Mouse (Mus musculus) retina, postnatal 7 days (tissue): ENCODE results near the gene Gpr25.

Experiments used
- DNase-seq: peaks from one replicate; pipeline ENCODE4 v3.0.0-alpha.2; 2012; ENCODE audit warnings: low read depth, low spot score

Gpr25 gene

DNA sequence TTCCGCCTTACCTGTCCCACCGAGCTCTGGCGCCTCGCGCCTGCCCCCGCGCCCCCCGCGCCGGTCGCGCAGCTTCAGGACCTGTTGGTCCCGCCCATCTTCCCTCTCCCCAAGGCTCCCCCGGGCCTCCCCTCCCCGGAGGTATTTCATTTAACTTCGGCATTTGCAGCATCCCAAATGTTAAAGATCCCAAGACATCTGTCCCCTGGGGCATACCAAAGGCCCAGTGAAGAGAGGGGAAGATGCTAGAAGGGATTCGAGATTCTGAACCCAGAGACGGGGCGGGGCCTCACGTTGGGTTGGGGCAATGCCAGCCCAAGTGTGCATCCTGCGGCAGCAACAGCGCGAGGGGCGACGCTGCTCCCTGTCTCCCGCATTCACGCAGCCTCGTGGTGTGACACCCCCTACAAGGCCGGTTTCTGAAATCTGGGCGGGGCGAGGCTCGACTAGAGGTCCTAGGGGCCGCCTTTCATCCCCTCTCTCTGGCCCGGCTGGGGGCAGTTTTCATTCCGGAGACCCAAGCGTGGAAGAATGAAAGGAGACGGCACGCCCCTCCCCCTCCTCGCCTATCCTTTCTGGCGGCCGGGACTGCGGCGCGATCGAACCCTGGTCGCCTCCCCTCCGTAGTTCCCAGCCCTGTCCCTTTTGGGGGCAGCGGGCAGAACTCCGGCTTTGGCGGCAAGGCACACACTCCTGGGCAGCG lies 26.6 kb downstream of the Gpr25 start, which contains the start of gene Inava:
Inava (minus strand) TSS at position 373 of the 703 bp plus-strand sequence.
- peak; percentile 24 for DNase-seq

DNA sequence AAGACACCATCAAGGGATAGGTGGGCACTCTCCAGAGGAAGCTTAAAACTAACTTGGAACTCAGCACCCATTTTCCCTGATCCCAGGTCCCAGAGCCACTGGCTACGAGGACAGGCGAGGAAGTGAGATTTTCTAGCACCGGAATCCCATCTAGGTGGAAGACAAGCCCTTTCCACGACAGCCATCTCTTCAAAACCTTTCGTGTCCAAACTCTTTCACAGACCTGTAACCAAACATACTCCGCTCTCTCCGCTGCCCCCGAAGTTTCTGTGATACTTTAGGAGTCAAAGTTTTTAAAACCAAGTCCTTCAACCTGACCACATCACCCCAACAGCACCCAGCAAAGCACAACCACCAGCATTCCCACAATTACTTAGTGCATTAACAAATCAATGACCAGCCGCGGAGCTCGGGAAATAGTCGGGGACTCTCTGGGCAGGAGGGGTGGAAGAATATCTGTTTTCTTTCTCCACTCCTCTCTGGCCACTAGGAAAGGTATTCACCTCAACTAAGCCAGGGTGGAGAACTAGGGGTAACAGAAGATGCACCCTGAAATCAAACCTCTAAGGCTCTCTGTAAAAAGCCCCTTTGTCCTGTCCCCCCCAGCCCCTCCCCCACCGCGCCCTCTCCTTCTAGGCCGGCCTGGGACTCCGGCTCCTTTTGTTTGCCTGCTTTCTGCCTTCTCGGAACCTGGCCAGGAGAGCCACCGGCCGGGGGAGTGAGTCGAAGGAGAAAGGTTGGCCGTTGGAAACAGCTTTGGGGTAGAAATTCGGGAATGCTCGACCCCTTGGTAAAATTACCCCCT lies 27.5 kb downstream of the Gpr25 start:
- no peak for DNase-seq

DNA sequence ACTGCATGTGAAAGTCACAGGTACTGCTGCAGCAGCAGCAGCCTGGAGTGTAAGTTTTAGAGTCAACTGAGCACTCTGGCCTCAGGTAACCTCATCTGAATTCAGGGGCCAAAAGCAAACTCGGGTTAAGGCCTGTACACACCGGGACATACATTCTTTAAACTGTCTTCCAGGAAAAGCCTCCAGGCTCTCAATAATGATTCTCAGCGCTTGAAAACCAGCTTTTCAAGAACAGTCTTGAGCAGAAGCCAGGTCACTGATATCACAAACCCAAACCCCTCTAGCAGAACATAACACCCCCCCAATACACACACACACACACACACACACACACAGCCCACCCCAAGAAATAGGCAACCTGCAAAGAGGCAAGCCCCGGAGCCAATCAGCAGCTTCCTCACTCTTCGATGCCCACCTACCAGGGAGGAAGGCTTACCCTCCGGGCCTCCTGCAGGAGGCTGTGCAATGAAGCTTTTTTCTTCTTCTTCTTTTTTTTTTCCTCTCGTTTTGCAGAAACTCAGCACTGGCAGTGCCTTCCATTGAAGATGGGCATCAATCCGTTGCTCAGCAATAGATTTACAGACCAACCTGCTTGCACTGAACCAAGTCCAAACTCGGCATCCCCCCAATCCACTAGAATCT lies 28.3 kb downstream of the Gpr25 start:
- no peak for DNase-seq

DNA sequence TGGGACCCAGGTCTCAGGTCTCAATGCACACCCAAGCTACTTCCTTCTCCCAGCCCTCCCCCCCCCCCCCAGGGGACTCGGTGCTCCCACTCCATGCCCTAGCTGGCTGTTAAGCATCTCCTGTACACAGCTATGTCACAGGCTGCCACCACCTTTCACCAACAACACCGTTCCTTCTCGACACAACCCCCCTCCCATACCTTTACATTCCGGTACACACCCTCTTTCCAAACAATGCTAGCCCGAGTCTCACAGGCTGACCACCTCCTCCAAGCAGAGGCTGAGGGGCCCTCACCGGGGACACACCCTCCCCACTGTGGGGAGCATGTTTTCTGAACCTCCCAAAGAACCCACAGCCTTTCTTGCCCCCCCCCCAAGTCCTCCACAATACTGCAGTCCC lies 29.1 kb downstream of the Gpr25 start:
- DNase-seq: no peak

DNA sequence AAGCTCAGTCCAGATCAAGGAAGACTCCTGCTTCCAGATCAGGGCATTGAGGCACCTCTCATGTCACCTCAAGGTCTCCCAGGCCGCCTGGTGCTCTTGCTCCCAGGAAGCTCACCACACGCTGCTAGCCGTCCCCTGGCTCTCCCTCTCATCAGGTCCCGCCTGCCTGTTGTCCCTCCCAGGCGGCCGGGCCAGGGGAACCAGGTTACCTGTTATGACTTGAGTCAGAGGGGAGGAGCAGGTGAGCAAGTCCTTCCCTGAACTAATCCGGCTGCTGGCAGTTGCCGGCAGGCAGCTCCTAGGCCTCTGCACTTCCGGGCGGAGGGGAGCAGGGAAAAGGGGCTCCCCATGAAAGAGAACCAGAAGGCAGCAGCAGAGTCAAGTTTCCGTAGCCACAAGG lies 30.5 kb downstream of the Gpr25 start:
- no peak for DNase-seq

DNA sequence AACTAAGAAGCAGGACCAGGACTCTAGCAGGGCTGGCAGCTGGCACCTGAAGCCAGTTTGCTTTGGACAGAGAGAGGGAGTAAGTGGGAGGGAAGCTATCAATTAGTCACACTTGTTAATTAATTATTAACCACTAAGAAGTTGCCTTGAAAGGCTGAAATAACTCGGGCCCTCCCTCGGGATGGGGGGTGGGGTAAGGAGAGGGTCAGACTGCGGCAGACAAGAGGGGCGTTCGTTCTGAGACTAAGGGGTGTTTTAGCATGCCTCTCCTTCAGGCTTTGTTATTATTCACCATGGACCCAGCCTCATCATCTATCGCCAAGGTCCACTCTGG lies 31.7 kb downstream of the Gpr25 start:
- DNase-seq: no peak

DNA sequence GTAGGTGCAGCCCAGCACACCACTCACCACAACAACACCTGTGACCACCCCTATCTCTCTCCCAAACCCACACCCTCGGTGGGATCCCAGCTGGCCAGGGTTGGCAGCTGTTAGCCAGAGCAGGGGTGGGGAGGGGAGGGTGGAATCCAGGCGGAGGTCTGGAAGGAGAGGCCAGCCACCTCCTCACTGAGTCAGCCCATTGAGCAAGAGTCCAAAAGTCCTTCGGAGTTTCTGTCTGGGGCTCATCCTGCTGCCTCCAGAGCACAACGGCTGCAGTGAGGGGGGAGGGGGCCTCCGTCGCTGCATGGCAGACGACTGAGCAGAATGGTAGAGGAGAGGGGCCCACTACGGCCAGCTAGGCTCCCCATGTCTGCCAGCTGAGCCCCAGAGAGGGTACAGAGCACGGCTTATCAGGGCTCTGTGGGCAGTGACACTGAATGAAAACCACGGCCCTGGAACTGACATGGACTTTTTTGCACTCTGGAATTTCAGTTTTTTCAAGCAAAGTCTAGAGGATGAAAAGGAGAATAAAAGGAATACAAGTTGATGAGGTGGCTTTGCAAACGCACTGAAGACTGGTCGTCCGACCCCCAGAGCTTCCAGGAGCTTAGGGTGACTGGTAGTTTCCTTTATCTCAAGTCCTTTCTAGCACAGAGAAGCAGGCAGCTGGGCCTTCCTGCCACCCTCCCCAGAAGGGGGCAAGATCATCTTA lies 32.2 kb downstream of the Gpr25 start:
- DNase-seq: no peak

DNA sequence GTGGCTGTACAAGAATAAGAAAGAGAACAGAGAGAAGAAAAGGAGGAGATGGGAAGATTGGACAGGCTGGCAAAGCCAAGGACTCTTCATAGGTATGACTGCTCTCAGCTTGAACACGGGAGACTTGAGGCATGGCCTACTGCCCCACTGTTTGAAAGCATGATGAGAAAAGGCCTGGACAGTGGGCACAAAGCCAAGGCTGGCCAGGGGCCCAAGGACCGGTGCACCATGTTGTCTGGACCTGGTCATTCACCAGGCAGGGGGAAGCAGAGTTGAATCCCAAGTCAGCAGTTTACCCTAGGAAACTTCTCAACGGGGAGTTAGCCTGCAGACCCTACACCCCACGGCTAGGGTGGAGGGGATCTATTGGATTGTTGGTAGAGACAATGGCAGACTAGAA lies 32.8 kb downstream of the Gpr25 start:
- no peak for DNase-seq

DNA sequence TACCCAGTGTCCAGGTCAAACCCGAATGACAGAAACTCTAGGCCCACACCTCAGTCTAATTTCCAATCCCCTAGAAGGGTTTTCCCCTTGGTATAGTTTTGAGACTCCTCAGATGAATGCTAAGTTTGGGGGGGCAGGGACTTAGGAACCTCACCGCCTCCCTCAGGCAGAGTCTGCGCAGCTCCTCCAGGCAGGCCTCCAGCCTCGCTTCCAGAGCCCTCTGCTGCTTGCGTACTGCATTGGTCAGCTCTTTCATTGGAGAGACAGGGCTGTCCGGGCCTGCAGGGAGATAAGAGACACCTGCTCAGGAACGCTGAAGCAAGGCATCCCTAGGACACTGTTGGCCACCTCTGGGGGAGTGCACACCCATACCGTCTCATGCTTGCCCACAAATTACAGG lies 34.0 kb downstream of the Gpr25 start:
- DNase-seq: no peak

DNA sequence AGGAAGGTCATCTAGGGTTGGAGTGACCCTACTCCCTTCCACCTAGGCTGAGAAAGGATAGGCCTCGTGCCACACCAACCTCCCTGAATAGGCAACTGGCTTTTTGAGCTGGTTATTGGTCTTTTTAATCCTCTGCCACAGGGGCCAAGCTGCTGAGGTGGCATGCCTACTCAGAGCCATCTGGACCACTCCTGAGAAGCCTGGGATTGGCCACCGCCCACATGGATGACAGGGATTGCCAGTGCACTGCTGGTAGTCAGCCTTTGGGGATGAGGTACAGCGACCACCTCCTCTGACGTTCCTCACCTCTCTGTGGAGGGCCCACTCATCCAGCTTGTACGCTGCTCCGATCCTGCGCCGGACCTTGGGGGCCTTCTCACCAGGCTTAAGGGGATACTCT lies 34.8 kb downstream of the Gpr25 start:
- no peak for DNase-seq

DNA sequence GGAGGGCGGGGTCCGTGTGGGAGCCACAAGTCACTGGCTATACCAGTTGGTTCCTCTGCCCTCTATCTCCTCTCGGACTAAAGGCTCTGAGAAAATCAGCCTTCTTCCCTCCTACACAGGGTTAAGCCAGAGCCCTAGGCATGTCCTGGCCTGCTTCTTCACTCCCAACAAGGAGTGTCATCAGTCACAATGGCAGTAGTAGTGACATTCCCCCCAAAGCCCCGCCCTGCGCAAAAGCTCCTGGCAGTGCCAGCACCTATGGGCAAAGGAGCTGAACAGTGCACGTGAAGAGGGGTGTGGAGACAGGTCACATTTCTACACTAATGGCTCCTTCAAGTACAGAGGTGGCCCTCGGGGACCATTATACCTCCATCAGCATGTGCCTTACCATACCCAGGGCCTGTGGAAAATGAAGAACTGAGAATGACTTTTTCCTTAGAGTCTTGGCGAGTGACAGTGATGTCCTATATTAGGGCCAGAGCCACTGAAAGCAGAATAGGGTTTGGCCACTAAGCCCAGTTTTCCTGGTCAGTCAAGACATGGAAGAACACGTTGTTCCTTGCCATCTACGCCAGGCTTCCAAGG lies 36.8 kb downstream of the Gpr25 start:
- no peak for DNase-seq

DNA sequence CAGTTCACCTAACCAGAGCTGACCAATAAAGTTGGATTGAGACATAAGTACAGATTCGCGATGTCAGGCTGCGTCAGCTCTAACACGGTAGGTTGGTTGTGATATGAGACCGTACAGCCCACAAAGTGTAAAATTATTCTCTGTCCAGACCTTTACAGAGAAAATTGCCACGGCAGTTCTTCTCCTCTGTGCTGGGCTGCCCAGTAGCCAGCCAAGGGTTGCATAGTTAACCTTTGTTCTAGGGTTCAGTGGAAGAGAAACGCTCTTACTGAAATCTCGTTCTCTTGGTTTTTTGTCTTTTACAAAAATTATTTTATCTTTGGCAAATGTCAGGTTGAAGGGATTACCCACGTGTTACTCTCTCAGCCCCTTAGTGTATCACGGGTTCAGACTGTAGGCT lies 38.3 kb downstream of the Gpr25 start:
- no peak for DNase-seq

DNA sequence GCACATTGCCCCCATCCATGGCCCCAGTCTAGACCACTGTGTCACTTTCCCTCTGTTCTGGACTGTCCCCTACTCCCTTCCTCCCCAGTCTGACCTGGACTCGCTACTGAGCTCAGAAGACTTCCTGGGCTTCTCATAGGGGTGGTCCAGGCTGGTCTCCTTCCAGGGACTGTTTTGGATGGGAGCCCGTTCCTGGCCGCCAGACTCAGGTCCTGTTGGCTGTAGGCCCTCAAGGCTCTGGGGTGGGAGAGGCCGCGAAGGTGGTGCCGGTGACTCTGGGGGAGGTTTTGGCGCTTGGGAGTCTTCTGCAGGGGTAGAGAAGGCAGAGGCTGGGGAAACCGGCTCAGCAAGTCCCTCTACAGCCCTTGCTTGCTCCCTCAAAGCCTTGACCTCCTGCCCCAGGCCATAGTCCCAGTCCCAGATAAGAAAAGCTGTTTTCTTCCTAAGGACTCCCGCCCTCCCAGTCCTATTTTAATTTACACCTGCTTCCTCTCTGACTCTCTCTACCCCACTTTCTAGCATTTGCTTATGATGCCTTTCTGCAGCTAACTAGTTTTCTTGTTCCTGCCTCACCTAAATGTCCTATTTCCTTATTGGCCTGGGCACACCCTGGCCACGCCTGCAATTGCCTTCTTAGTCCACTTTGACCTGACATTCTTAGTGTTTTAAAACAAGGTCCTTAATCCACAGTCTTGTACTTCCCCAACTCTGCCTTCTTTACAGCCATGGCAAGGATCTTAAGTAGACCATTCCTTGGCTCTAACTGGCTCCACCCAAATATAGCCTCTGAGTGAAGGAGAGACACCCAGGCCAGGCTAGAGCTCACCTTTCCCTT lies 40.4 kb downstream of the Gpr25 start:
- no peak for DNase-seq

DNA sequence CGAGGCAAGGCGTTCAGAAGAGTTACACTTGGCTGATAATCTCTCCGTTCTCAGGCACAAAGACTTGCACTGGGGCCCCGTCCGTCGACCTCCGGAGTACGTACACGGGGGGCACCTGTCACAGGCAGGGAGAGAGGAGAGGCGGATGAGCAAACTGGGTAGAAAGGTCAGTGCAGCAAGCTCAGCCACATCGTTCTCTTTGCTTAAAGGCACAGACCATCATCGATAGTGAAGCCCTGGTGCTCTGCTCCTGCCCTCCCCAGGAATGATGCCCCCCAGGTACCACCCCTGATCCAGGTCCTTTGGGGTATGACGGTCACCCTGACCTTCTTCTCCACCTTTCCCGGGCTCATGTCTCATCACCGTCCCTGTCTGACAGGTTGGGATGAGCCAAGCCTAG lies 46.4 kb downstream of the Gpr25 start:
- no peak for DNase-seq

DNA sequence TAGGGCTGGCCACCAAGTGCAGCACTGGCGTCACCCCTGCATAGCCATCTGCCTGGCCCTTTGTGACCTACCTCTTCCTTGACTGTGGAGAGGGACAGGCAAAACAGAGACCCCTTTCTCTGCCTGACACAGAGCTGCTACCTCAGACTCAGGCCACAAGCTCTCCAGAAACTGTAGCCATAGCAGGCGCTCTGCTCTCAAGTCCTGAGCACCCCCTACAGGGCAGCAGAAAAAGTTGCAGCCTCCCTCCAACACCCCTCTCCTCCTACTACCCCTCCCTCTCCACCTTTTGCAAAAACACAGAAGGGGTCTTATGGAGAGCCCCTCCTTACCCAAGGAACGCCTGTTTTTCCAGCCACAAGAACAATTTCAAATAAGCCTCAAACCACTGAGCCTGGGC lies 47.9 kb downstream of the Gpr25 start, which contains the start of gene Mroh3:
Mroh3 (minus strand) TSS at position 26 of the 400 bp plus-strand sequence.
- no peak for DNase-seq
